Mouse (Mus musculus) heart, postnatal 0 days (tissue): ENCODE measurements around the gene Mctp1. TPM values are rescaled to one million over a fixed set of nuclear protein-coding genes. Genes with fewer than 3 reads are reported as not detected.

Source experiments
- ATAC-seq: fragments of 200-750 bp; cut with Nextera tagmentation; 2 replicates; pipeline ENCODE4 v1.8.0; 2017; ENCODE audit warnings: low read depth, moderate number of reproducible peaks, moderate library complexity; ENCODE audit not compliant: insufficient read depth
- DNase-seq: peaks from one replicate; pipeline ENCODE4 v3.0.0-alpha.2; 2016; ENCODE audit warnings: low spot score
- H3K27ac ChIP-seq: fragments of 300-500 bp; sonication (generic); 2 replicates; pipeline ENCODE4 v1.5.1; 2014; ENCODE audit warnings: low read depth, mild to moderate bottlenecking
- H3K27me3 ChIP-seq: fragments of 300-500 bp; sonication (generic); 2 replicates; pipeline ENCODE4 v1.6.1; 2014; ENCODE audit warnings: low read length, mixed read lengths; ENCODE audit not compliant: control insufficient read depth, insufficient read depth
- H3K36me3 ChIP-seq: fragments of 300-500 bp; sonication (generic); replicated peaks from 2 replicates; pipeline ENCODE4 v1.6.1; 2014; ENCODE audit warnings: low read length, mixed read lengths; ENCODE audit not compliant: control insufficient read depth, insufficient read depth
- H3K4me1 ChIP-seq: fragments of 300-500 bp; sonication (generic); 2 replicates; pipeline ENCODE4 v1.6.1; 2014; ENCODE audit warnings: antibody characterized with exemption; ENCODE audit not compliant: control insufficient read depth, insufficient read depth
- H3K4me2 ChIP-seq: fragments of 300-500 bp; sonication (generic); 2 replicates; pipeline ENCODE4 v1.6.1; 2014; ENCODE audit warnings: low read depth, mild to moderate bottlenecking, low read length, moderate library complexity
- H3K4me3 ChIP-seq: fragments of 300-500 bp; sonication (generic); 2 replicates; pipeline ENCODE4 v1.5.1; 2014; ENCODE audit warnings: low read depth, low read length
- H3K9ac ChIP-seq: fragments of 300-500 bp; sonication (generic); replicated peaks from 2 replicates; pipeline ENCODE4 v1.6.1; 2014; ENCODE audit warnings: low read depth, low read length, mixed read lengths
- H3K9me3 ChIP-seq: fragments of 300-500 bp; sonication (generic); replicated peaks from 2 replicates; pipeline ENCODE4 v1.6.1; 2016; ENCODE audit warnings: low read length; ENCODE audit not compliant: control insufficient read depth
- CTCF ChIP-seq: IDR thresholded peaks from 2 replicates; pipeline ENCODE4 v1.5.1; 2016; ENCODE audit warnings: antibody characterized with exemption, control low read depth, low read depth
- EP300 ChIP-seq: IDR thresholded peaks from 2 replicates; pipeline ENCODE4 v1.6.1; 2016; ENCODE audit warnings: antibody characterized with exemption, low read depth
- WGBS: fragments of 180-500 bp; shearing (Covaris S2); extraction: QIAGEN DNeasy Blood & Tissue Kit; methylation state at CpG from one replicate; pipeline ENCODE4 v1.1.7; 2014; 5-methylcytosine and 5-hydroxymethylcytosine counted together
- polyA plus RNA-seq: library from polyadenylated mRNA; unstranded; fragments of >200 nt; fragmentation: Nextera tagmentation; extraction: Ambion mirVana; gene quantifications from 2 replicates; pipeline ENCODE4 v1.2.1, GENCODE M21; 2015
- total RNA-seq: library from RNA; depleted of rRNA; stranded (reverse); fragments of >200 nt; gene quantifications from 2 replicates; pipeline ENCODE4 v1.2.3, GENCODE M21; 2014; ENCODE audit warnings: low replicate concordance

Gene Mctp1
- total and polyA plus RNA-seq, 2 experiments from 2014 or later = 0.34 TPM; not detected in 1

DNA sequence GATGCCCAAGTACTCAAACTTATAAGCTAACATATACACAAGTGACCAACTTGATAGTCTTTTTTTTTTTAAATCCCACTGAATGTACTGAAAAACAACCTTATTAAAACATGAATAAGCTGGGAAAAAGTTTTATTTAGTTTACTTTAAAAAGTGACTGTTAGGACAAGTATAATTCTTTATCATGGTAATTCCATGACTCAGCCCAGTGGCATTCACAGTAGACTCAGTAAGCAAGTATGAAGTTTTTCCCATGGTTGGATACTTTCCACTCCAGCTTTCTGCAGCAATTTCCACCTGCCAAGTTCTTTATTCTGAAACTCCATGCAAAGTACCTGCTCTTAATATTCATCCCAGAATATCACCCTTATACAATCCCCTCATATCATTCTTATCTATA, 97.3 kb downstream of the Mctp1 start:
- Histone ChIP-seq H3K9ac (no peak overlapping the region), H3K27me3 (no peaks in the 10 kb centered on the region), H3K4me3 (no peak overlapping the region), H3K4me1 (no peaks in the 10 kb centered on the region), H3K9me3 (no peaks in the 10 kb centered on the region), H3K4me2 (no peak overlapping the region), H3K36me3 (no peaks in the 10 kb centered on the region), H3K27ac (no peak overlapping the region)
- TF ChIP-seq CTCF = no peak
- no peak for TF ChIP-seq EP300
- DNase-seq (no peak), ATAC-seq (no peak)

DNA sequence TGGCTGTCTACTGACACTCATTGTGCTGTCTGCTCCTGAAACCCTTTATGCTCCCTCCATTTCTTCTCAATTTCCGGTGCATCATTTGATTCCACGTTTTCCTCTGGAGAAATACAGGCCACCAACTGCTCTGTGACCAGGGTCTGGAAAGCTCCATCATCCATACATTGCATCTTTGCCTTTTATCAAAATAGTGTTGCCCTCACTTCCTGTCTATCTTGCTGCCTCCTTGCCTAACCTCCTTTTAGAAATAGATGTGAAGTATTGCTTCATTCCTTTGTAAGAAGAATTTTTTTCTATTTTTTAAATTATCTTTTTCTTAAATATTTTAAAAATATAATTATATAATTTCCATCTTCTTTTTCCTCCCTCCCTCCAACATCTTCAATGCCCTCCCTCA, 98.7 kb downstream of the Mctp1 start:
- no peak overlapping the region for H3K4me3 ChIP-seq
- ATAC-seq (no peak), DNase-seq (no peak)
- no peaks in the 10 kb centered on the region for H3K9me3 ChIP-seq
- H3K9ac ChIP-seq = no peak overlapping the region
- no peak overlapping the region for H3K27ac ChIP-seq
- 68% methylated on average over 2 of the region's 2 CpGs for WGBS
- no peaks in the 10 kb centered on the region for H3K27me3 ChIP-seq
- no peak for TF ChIP-seq EP300
- no peaks in the 10 kb centered on the region for H3K36me3 ChIP-seq
- H3K4me2 ChIP-seq = no peak overlapping the region
- H3K4me1 ChIP-seq = no peaks in the 10 kb centered on the region

- DNase-seq = peak; percentile 41
- H3K27ac ChIP-seq = no peak overlapping the region
- no peak overlapping the region for H3K9ac ChIP-seq
- H3K4me2 ChIP-seq = no peak overlapping the region
- no peaks in the 10 kb centered on the region for H3K27me3 ChIP-seq
- H3K4me1 ChIP-seq = no peaks in the 10 kb centered on the region
- no peaks in the 10 kb centered on the region for H3K9me3 ChIP-seq
- H3K4me3 ChIP-seq = no peak overlapping the region
- 0% methylated on average over 2 of the region's 2 CpGs for WGBS
- no peaks in the 10 kb centered on the region for H3K36me3 ChIP-seq
- ATAC-seq = peak; percentile 69
- no peak for TF ChIP-seq EP300
- no peak for TF ChIP-seq CTCF
Measured at GRCm38 (mm10) chr13:76484086-76484709, 99.9 kb downstream of the Mctp1 start.

- H3K27ac ChIP-seq = no peak overlapping the region
- no peak overlapping the region for H3K4me3 ChIP-seq
- no peak overlapping the region for H3K9ac ChIP-seq
- DNase-seq = no peak
- H3K4me2 ChIP-seq = no peak overlapping the region
- 72% methylated on average over 2 of the region's 2 CpGs for WGBS
- H3K27me3 ChIP-seq = no peaks in the 10 kb centered on the region
- no peak for ATAC-seq
- no peaks in the 10 kb centered on the region for H3K9me3 ChIP-seq
- TF ChIP-seq EP300 = no peak
- TF ChIP-seq CTCF = no peak
- no peaks in the 10 kb centered on the region for H3K36me3 ChIP-seq
- no peaks in the 10 kb centered on the region for H3K4me1 ChIP-seq
Measured at GRCm38 (mm10) chr13:76515896-76516295, 131.6 kb downstream of the Mctp1 start.

- Histone ChIP-seq H3K9me3 (no peaks in the 10 kb centered on the region), H3K36me3 (no peaks in the 10 kb centered on the region), H3K27ac (no peak overlapping the region), H3K9ac (no peak overlapping the region), H3K4me3 (no peak overlapping the region), H3K27me3 (no peaks in the 10 kb centered on the region), H3K4me1 (no peaks in the 10 kb centered on the region), H3K4me2 (no peak overlapping the region)
- no peak for ATAC-seq
- DNase-seq = no peak
- TF ChIP-seq CTCF (no peak), EP300 (no peak)
- WGBS = 59% methylated on average over 1 of the region's 1 CpGs
Measured at GRCm38 (mm10) chr13:76523170-76523569, 138.8 kb downstream of the Mctp1 start.

GRCm38 (mm10) chr13:76527326-76527725, 143.0 kb downstream of the Mctp1 start:
- no peak overlapping the region for H3K27ac ChIP-seq
- no peak overlapping the region for H3K4me2 ChIP-seq
- H3K36me3 ChIP-seq = no peaks in the 10 kb centered on the region
- H3K27me3 ChIP-seq = no peaks in the 10 kb centered on the region
- H3K4me1 ChIP-seq = no peaks in the 10 kb centered on the region
- no peaks in the 10 kb centered on the region for H3K9me3 ChIP-seq
- DNase-seq = no peak
- TF ChIP-seq CTCF = no peak
- TF ChIP-seq EP300 = no peak
- ATAC-seq = no peak
- no peak overlapping the region for H3K4me3 ChIP-seq
- H3K9ac ChIP-seq = no peak overlapping the region
